Mouse (Mus musculus) ES-Bruce4 (cell line): ENCODE measurements around the gene Orc6. TPM values are rescaled to one million over a fixed set of nuclear protein-coding genes. Genes with fewer than 3 reads are reported as not detected.

Experiments
- H3K27ac ChIP-seq: 2 replicates; pipeline ENCODE4 v1.5.1; 2012; ENCODE audit warnings: low read length, inconsistent platforms; ENCODE audit not compliant: insufficient read depth
- H3K27me3 ChIP-seq: 2 replicates; pipeline ENCODE4 v1.6.1; 2012; ENCODE audit warnings: mild to moderate bottlenecking, low read length, inconsistent platforms; ENCODE audit not compliant: control insufficient read depth, poor library complexity, insufficient read depth, severe bottlenecking
- H3K36me3 ChIP-seq: 2 replicates; pipeline ENCODE4 v1.6.1; 2012; ENCODE audit warnings: inconsistent platforms, mild to moderate bottlenecking, low read length, moderate library complexity; ENCODE audit not compliant: control insufficient read depth, poor library complexity, insufficient read depth, severe bottlenecking
- H3K4me1 ChIP-seq: one replicate; pipeline ENCODE4 v1.8.1; 2011; ENCODE audit warnings: low read length; ENCODE audit not compliant: control insufficient read depth, insufficient read depth
- H3K4me3 ChIP-seq: 2 replicates; pipeline ENCODE4 v1.5.1; 2011; ENCODE audit warnings: low read depth, mild to moderate bottlenecking, low read length
- H3K9ac ChIP-seq: 2 replicates; pipeline ENCODE4 v1.6.1; 2012; ENCODE audit warnings: low read depth, mild to moderate bottlenecking, inconsistent platforms; ENCODE audit not compliant: poor library complexity, severe bottlenecking
- H3K9me3 ChIP-seq: replicated peaks from 2 replicates; pipeline ENCODE4 v1.6.1; 2012; ENCODE audit warnings: mild to moderate bottlenecking, low read length, inconsistent platforms; ENCODE audit not compliant: control insufficient read depth, poor library complexity, insufficient read depth, severe bottlenecking
- CTCF ChIP-seq: IDR thresholded peaks from one replicate; pipeline ENCODE4 v1.8.1; 2011; ENCODE audit warnings: low read depth, low read length
- EP300 ChIP-seq: IDR thresholded peaks from 2 replicates; pipeline ENCODE4 v1.6.1; 2011; ENCODE audit warnings: low read depth, low read length; ENCODE audit not compliant: insufficient read depth
- POLR2A ChIP-seq: IDR thresholded peaks from one replicate; pipeline ENCODE4 v1.8.1; 2011; ENCODE audit warnings: low read length; ENCODE audit not compliant: insufficient read depth
- polyA plus RNA-seq: library from polyadenylated mRNA; stranded (reverse); fragments of >200 nt; gene quantifications from 2 replicates; pipeline ENCODE4 v1.2.4, GENCODE M21; 2011; ENCODE audit warnings: low read depth; ENCODE audit not compliant: missing spikeins, insufficient read depth, insufficient read length

The Orc6 gene
- polyA plus RNA-seq, 1 experiment = 125 TPM

DNA sequence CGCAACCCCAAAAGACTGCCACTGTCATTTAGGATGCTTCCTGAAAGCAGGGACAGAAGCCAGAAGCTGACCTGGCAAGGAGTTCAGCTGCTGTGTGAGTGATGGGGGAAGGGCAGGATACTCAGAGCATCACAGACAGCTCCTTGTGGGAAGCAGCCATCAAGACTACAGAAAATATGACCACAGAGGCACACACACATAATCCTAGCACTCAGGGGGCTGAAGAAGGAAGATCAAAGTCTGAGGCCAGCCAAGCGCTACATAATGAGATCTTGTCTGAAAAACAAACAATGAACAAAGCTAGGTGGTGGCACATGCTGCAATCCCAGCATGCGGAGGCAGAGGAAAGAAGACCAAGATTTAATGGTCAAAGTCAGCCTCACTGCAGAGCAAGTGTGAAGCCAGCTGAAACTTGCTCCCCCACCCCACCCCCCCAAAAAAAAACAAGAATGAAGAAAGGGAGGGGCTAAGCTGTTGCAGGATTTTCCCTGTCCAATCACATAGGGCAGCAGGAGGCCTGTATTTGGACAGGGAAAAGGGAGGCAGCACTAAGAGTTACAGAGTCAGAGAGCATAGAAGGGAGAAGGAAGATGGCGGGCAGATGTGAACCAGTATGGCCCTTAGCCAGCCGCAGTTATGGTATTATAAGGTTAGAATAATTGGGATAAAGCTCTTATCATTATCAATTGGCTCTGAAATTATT lies 40.6 kb downstream of the Orc6 start:
- Histone ChIP-seq H3K27me3 (no peaks in the 10 kb centered on the region), H3K9me3 (no peaks in the 10 kb centered on the region), H3K27ac (no peak overlapping the region), H3K36me3 (no peaks in the 10 kb centered on the region), H3K4me3 (no peak overlapping the region), H3K4me1 (no peaks in the 10 kb centered on the region), H3K9ac (no peak overlapping the region)
- TF ChIP-seq POLR2A (no peak), EP300 (no peak), CTCF (no peak)

DNA sequence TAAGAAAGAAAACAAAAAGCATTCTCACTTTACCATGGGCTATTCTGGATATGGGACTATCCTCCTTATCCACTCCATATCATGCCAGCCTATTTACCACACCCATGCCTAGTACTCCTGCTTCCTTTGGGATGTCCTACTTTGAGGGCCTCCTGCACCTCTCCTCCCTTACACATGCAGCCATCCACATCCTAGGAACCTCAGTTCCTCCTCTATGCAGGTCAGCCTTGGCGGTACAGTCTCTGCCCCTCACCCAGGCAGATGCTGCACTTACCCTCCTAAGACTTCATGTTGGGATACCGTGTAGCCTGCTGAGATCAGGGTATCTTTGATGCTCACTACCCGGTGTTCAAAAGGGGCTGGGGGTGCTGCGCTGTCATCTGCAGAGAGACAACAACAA lies 53.9 kb downstream of the Orc6 start:
- H3K4me1 ChIP-seq = no peaks in the 10 kb centered on the region
- H3K9ac ChIP-seq = no peak overlapping the region
- no peak overlapping the region for H3K4me3 ChIP-seq
- no peak for TF ChIP-seq EP300
- no peak for TF ChIP-seq POLR2A
- TF ChIP-seq CTCF = no peak
- H3K27ac ChIP-seq = no peak overlapping the region
- no peaks in the 10 kb centered on the region for H3K27me3 ChIP-seq
- no peaks in the 10 kb centered on the region for H3K9me3 ChIP-seq
- H3K36me3 ChIP-seq = no peaks in the 10 kb centered on the region

Other genes with a start within 250 kb of the Orc6 start
- 25.1 and 26.3 TPM in 2 replicates for gene Fbxw9, start 239.6 kb upstream of the Orc6 start, polyA plus RNA-seq
- gene Gm5741, start 231.7 kb upstream of the Orc6 start, polyA plus RNA-seq = not detected in 2 replicates
- gene Dhps, start 227.9 kb upstream of the Orc6 start, polyA plus RNA-seq = 43.3 and 47.0 TPM in 2 replicates
- gene Wdr83os, start 218.9 kb upstream of the Orc6 start, polyA plus RNA-seq = 82.5 and 105 TPM in 2 replicates
- gene Wdr83, start 218.3 kb upstream of the Orc6 start, polyA plus RNA-seq = 16.5 and 16.8 TPM in 2 replicates
- 36.0 and 42.2 TPM in 2 replicates for gene Man2b1, start 216.4 kb upstream of the Orc6 start, polyA plus RNA-seq
- 2.0 and 2.2 TPM in 2 replicates for gene Zfp791, start 176.5 kb upstream of the Orc6 start, polyA plus RNA-seq
- gene Cks1brt, start 147.7 kb upstream of the Orc6 start, polyA plus RNA-seq = 1.3 and 1.5 TPM in 2 replicates
- not detected in 2 replicates for gene Olfr371, start 73.6 kb upstream of the Orc6 start, polyA plus RNA-seq
- gene Vps35, start 170 bp downstream of the Orc6 start, polyA plus RNA-seq = 132 and 146 TPM in 2 replicates
- 0.58 TPM in 1 of 2 replicates, not detected in the other for gene Mylk3, start 86.7 kb downstream of the Orc6 start, polyA plus RNA-seq
- gene 4921524J17Rik, start 133.2 kb downstream of the Orc6 start, polyA plus RNA-seq = 56.8 and 57.7 TPM in 2 replicates
- gene Gpt2, start 192.9 kb downstream of the Orc6 start, polyA plus RNA-seq = 29.1 and 31.1 TPM in 2 replicates